Mouse (Mus musculus) spleen, postnatal 36 days (tissue): ENCODE results near the gene Ccdc65.
"Not testable (repeated sequence)": the region's sequence is repeated elsewhere in the genome, so short reads cannot be mapped to it uniquely, and the experiment has no call there.

Experiments
- DNase-seq, 2 experiments: peaks; one replicate each; pipeline ENCODE4 v3.0.0; 2022; ENCODE audit warnings: low spot score in 2 of 2, mixed read lengths in 1 of 2

The Ccdc65 gene

GRCm38 (mm10) chr15:98737881-98738280 is 29.9 kb downstream of the Ccdc65 start:
- DNase-seq = no peak

- DNase-seq = no peak
These were observed 30.8 kb downstream of the Ccdc65 start for GRCm38 (mm10) chr15:98738796-98739195.

- DNase-seq = peak; percentile 18 to 32
These were observed 32.2 kb downstream of the Ccdc65 start for GRCm38 (mm10) chr15:98740219-98740618.

- no peak for DNase-seq
These were observed 34.9 kb downstream of the Ccdc65 start for GRCm38 (mm10) chr15:98742766-98743428.

- DNase-seq = not testable (repeated sequence)
These were observed 35.9 kb downstream of the Ccdc65 start for GRCm38 (mm10) chr15:98743863-98744262.

DNA sequence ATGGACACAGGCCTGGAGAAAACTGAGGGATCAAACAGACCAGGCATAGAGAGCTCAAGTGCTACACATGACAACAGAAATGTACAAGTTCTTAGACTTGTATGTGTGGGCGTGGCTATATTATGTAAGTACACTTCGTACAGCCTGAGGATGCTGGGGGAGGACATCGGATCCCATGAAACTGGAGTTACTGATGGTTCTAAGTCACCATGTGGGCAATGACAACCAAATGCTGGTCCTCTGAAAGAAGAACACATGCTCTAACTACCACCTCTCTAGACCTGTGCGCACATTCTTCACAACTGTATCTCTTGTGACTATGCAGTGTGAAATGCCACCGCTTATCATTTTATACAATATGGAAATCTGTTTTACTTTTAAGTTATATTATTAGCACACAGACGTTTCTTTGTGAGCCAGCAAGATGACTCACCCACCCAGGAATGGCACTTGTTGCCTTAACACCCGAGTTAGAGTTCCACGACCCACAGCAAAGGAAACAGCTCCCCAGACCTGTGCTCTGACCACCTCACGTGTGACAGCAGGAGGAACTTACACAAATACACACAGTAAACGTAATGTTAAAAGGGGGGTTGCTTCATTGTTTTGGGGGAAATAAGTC is 38.4 kb downstream of the Ccdc65 start:
- DNase-seq = no peak

GRCm38 (mm10) chr15:98747296-98747695 is 39.3 kb downstream of the Ccdc65 start:
- DNase-seq = no peak

DNA sequence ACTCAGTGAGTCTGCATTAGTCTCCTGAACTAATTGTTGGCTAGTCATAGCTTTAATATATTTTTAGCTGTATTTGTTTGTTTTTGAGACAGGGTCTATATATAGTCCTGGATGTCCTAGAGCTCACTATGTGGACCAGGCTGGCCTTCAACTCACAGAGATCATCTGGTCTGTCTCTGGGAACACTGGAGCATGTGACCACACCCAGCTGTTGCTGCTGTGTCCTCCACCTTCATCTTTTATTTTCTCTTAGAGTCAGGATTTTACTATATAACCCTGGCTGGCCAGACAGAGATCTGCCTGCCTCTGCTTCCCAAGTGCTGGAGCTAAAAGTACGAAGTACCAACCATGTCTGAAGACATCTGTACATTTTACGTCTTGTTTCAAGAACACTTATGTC is 41.1 kb downstream of the Ccdc65 start:
- no peak for DNase-seq

DNA sequence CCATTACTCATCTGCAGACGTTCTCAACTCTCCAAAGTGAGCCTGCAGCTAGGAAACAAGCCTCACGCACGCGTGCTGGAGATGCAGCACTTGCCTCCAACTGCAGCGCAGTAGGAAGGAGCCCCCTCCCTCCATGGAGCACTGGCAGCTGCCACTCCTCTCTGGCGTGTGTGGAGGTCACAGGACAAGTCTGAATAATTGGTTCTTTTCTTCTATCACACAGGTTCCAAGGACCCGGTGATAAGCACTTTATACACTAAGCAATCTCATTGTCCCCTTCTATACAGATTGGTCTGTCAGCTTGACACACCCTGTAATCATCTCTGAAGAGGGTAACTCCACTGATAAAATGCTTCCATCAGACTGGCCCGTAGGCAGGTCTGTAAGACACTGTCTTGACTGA is 45.0 kb downstream of the Ccdc65 start:
- no peak for DNase-seq

DNA sequence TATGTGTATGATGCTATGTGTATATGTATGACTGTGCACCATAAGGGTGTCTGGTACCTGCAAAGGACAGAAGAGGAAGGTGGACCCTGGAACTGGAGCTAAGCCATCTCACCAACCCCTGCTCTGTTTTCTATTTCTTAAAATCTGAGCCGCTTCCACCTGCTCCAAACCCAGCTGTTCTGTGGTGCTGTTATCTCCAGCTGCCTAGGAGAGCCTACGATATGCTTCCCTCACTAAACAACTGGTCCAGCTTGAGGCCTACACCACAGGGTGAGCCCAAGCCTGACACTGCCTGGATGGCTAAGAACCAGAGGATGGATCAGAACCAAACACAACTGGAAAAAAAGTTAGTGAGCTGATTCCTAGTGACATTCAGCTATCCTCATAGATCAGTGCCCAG is 46.1 kb downstream of the Ccdc65 start:
- no peak for DNase-seq

DNA sequence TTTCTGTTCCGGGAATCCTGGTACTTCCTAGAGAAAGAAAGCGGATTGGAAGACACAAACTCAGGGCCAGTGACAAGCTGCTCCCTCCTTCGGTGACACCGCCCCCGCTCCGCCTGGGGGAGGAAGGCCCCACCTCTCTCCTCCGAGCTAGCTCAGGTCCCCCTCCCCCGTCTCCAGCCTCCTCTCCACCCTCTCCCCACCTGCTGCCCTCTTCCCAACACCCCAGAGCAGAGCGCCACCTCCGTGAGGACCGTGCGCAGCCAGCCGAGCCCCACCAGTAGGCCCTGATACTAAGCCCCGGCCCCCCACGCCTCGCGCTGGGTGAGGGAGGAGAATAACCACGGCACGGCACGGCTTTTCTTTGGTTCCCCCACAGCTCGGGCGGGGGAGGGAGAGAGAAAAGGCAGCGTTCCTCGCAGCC is 54.2 kb downstream of the Ccdc65 start:
- DNase-seq = peak; percentile 60 to 68

- DNase-seq = peak; percentile 96 to 97
These were observed 54.9 kb downstream of the Ccdc65 start, which contains the start of gene Arf3 for GRCm38 (mm10) chr15:98762670-98763529. Gene Arf3 (minus strand): TSS chr15:98763214.

DNA sequence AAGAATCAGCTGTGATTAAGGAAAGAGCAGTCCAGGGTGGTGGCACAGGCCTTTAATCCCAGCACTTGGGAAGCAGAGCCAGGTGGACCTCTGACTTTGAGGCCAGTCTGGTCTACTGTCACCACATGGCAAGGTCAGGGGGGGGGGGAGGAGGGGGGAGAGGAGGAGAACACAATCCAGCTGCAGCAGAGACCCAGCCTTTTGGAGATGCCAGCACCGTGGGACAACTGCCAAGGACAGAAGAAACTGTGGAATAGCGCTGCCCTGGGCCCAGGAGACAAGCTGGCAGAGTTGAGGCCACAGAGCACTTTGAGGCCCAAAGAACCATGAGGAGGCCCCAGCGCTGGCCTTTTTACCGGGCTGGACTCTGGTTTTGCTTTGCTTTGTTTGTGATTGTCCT is 57.9 kb downstream of the Ccdc65 start:
- DNase-seq = no peak

- DNase-seq = no peak
These were observed 60.3 kb downstream of the Ccdc65 start for GRCm38 (mm10) chr15:98768259-98768658.

GRCm38 (mm10) chr15:98771813-98772425 is 63.9 kb downstream of the Ccdc65 start:
- DNase-seq = no peak

- DNase-seq = peak; percentile 48 to 59
These were observed 64.7 kb downstream of the Ccdc65 start for GRCm38 (mm10) chr15:98772511-98773211.
